Mouse (Mus musculus) cerebellum, adult 2 months (tissue): ENCODE data around the gene Eif1. TPM values are rescaled to one million over a fixed set of nuclear protein-coding genes. Genes with fewer than 3 reads are reported as not detected.
"Not testable (repeated sequence)": the region's sequence is repeated elsewhere in the genome, so short reads cannot be mapped to it uniquely, and the experiment has no call there.

Experiments used
- DNase-seq, 2 experiments: peaks; one replicate each; pipeline ENCODE4 v3.0.0; 2021
- H3K27ac ChIP-seq: fragments of 200-500 bp; 2 replicates; pipeline ENCODE4 v1.5.1; 2012; ENCODE audit warnings: low read length, control low read depth, inconsistent platforms; ENCODE audit not compliant: insufficient read depth
- H3K27me3 ChIP-seq: fragments of 200-500 bp; 2 replicates; pipeline ENCODE4 v1.6.1; 2012; ENCODE audit warnings: inconsistent platforms, mild to moderate bottlenecking, low read length, moderate library complexity; ENCODE audit not compliant: control insufficient read depth, insufficient read depth
- H3K4me1 ChIP-seq: fragments of 200-500 bp; 2 replicates; pipeline ENCODE4 v1.6.1; 2011; ENCODE audit warnings: low read length; ENCODE audit not compliant: control insufficient read depth, insufficient read depth
- H3K4me3 ChIP-seq: fragments of 200-500 bp; replicated peaks from 2 replicates; pipeline ENCODE3; 2011; ENCODE audit warnings: mild to moderate bottlenecking, low read depth, low read length, control low read depth; ENCODE audit not compliant: insufficient read depth
- CTCF ChIP-seq: fragments of 200-500 bp; IDR thresholded peaks from 2 replicates; pipeline ENCODE4 v1.5.1; 2011; ENCODE audit warnings: low read depth, mild to moderate bottlenecking, control low read depth, low read length, moderate library complexity, borderline replicate concordance; ENCODE audit not compliant: insufficient read depth
- POLR2A ChIP-seq: fragments of 200-500 bp; IDR thresholded peaks from 2 replicates; pipeline ENCODE4 v1.6.1; 2011; ENCODE audit warnings: low read length, control low read depth, borderline replicate concordance; ENCODE audit not compliant: insufficient read depth
- WGBS: fragments of 180-500 bp; shearing (Covaris S2); methylation state at CpG from one replicate; pipeline ENCODE4 v1.1.7; 2018; 5-methylcytosine and 5-hydroxymethylcytosine counted together
- polyA plus RNA-seq: library from polyadenylated mRNA; depleted of rRNA; stranded (reverse); fragments of >200 nt; gene quantifications from 2 replicates; pipeline ENCODE4 v1.2.3, GENCODE M21; 2012

Gene Eif1
- polyA plus RNA-seq, 1 experiment: 502 TPM

GRCm38 (mm10) chr11:100298274-100299036 is 21.2 kb upstream of the Eif1 start:
- DNase-seq: peak; percentile 64 to 83
- peak; percentile 85 for TF ChIP-seq CTCF
- TF ChIP-seq POLR2A: no peak
- 17% methylated on average over 18 of the region's 18 CpGs for WGBS
- Histone ChIP-seq H3K4me1 (no peaks in the 10 kb centered on the region), H3K27me3 (no peaks in the 10 kb centered on the region), H3K4me3 (peak overlapping the region; percentile 18), H3K27ac (no peak overlapping the region)

GRCm38 (mm10) chr11:100300293-100300692 is 19.4 kb upstream of the Eif1 start:
- TF ChIP-seq POLR2A (no peak), CTCF (peak; percentile 85)
- Histone ChIP-seq H3K4me1 (no peaks in the 10 kb centered on the region), H3K27ac (no peak overlapping the region), H3K27me3 (no peaks in the 10 kb centered on the region), H3K4me3 (no peak overlapping the region)
- DNase-seq: peak; percentile 37 to 69
- 12% methylated on average over 5 of the region's 5 CpGs for WGBS

GRCm38 (mm10) chr11:100301292-100301691 is 18.4 kb upstream of the Eif1 start:
- Histone ChIP-seq H3K27ac (no peak overlapping the region), H3K27me3 (no peaks in the 10 kb centered on the region), H3K4me3 (no peak overlapping the region), H3K4me1 (no peaks in the 10 kb centered on the region)
- WGBS: 88% methylated on average over 5 of the region's 5 CpGs
- no peak for DNase-seq
- TF ChIP-seq POLR2A (no peak), CTCF (no peak)

- no peak for TF ChIP-seq CTCF
- TF ChIP-seq POLR2A: no peak
- DNase-seq: no peak
- no peak overlapping the region for H3K4me3 ChIP-seq
- no peak overlapping the region for H3K27ac ChIP-seq
- peaks cover 3% of the 10 kb centered on the region; the same call in 1 of the 2 replicates for H3K4me1 ChIP-seq
- no peaks in the 10 kb centered on the region for H3K27me3 ChIP-seq
- 94% methylated on average over 5 of the region's 5 CpGs for WGBS
Observed at GRCm38 (mm10) chr11:100307900-100308299, 11.8 kb upstream of the Eif1 start.

- not testable (repeated sequence) for DNase-seq, H3K27me3 ChIP-seq, H3K4me1 ChIP-seq, H3K4me3 ChIP-seq, H3K27ac ChIP-seq
- WGBS: 85% methylated on average over 6 of the region's 6 CpGs
Observed at GRCm38 (mm10) chr11:100308672-100309071, 11.0 kb upstream of the Eif1 start.

GRCm38 (mm10) chr11:100311656-100312055 is 8.0 kb upstream of the Eif1 start:
- 100% methylated on average over 1 of the region's 1 CpGs for WGBS
- peaks cover 3% of the 10 kb centered on the region; the same call in 1 of the 2 replicates for H3K4me1 ChIP-seq
- no peak overlapping the region for H3K4me3 ChIP-seq
- H3K27ac ChIP-seq: no peak overlapping the region
- H3K27me3 ChIP-seq: no peaks in the 10 kb centered on the region
- TF ChIP-seq POLR2A: no peak
- TF ChIP-seq CTCF: no peak
- DNase-seq: no peak

GRCm38 (mm10) chr11:100312096-100312679 is 7.5 kb upstream of the Eif1 start:
- no peak for DNase-seq
- peaks cover 3% of the 10 kb centered on the region; the same call in 1 of the 2 replicates for H3K4me1 ChIP-seq
- no peak overlapping the region for H3K27ac ChIP-seq
- no peak overlapping the region for H3K4me3 ChIP-seq
- 16% methylated on average over 5 of the region's 5 CpGs for WGBS
- no peaks in the 10 kb centered on the region for H3K27me3 ChIP-seq
- TF ChIP-seq CTCF (no peak), POLR2A (no peak)

GRCm38 (mm10) chr11:100313424-100313823 is 6.3 kb upstream of the Eif1 start:
- WGBS: 89% methylated on average over 6 of the region's 6 CpGs

More at GRCm38 (mm10) chr11:100313424-100313823, 6.3 kb upstream of the Eif1 start:
- no peaks in the 10 kb centered on the region for H3K27me3 ChIP-seq
- no peak for DNase-seq
- no peak for TF ChIP-seq CTCF
- TF ChIP-seq POLR2A: no peak
- H3K27ac ChIP-seq: no peak overlapping the region
- H3K4me1 ChIP-seq: peaks cover 3% of the 10 kb centered on the region; the same call in 1 of the 2 replicates
- H3K4me3 ChIP-seq: no peak overlapping the region
